Mouse (Mus musculus) embryo, embryonic 11.5 days (tissue): Measurements from ENCODE around the gene Pea15a.
A peak's percentile ranks its signal among the peaks of the same experiment; 100 is the strongest.
"Not testable (repeated sequence)": the region's sequence is repeated elsewhere in the genome, so short reads cannot be mapped to it uniquely, and the experiment has no call there.

Source experiments
- DNase-seq: peaks from one replicate; pipeline ENCODE4 v3.0.0-alpha.2; 2012; ENCODE audit warnings: low read depth, low spot score

Pea15a gene

DNA sequence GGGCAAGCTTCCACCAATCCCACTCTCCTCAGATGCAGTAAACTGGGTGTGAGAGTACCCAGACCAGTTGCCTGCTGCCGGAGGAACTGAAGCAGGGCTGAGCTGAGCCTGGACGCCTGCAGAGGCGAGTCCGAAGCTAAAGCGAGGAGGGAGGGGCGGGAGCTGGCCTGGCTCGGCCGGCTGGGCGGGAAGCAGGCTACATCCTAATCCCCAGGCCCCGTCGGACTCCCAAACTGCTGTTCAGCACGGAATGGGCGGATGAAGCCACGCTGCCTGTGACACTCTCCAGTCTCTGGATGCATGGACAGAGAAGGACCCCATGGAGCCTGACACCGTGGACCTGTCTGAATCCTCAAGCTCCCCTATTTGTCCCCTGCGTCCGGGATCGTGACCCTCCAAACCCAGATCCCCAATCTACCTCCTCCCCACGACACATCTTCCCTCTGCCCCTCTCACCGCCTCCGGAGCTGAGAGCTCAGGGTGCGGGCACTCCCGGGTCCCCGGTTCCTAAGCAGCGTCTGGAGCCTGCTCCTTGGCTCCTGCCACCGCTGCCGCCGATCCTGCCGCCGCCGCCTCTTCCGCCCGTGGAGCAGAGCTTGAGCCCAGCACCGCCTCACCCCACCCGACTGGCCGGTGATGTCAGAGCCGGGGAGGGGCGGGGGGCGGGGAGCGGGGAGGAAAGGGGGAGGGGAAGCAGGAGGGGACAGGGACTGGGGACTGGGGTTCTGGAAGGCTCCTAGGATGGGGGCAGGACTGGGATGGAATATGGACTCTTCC, at the start of gene Pea15a:
Gene Pea15a, minus strand, starts transcription at position 664 of the 777 bp plus-strand sequence.
- DNase-seq: no peak

DNA sequence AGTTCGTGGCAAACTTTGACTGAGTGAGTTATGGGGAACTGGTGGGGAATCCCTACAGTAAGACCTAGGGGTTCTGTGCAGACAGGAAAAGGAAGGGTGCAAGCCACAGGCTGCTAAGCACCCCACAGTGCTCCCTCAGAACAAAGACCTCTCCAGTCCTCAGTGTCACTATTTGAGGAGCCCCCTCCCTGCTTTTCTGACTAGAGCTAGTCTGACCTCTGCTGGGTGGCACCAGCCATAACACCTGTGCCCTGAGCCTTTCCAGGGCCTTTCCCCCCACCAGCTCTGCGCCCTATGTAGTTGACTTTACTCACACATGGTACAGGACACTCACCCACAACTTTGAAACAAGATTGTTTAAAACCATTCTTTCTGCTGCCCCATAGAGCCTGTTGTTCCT, 41.1 kb upstream of the Pea15a start:
- no peak for DNase-seq

DNA sequence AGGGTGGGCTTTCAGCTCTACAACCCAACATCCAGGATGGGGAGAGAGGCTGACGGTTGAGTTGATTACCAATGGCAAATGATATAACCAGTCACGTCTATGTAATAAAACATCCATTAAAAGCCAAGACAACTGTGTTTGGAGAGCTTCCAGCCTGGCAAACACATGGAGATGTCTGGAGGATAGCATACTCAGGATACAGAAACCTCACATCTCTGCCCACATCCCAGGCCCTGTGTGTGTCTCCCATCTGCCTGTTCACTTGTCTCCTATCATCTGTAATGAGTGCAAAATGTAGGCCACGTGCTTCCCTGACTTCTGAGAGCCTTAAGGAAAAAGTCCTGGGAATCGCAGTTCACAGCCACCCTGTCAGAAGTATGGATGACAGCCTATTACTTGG, 40.6 kb upstream of the Pea15a start:
- no peak for DNase-seq

DNA sequence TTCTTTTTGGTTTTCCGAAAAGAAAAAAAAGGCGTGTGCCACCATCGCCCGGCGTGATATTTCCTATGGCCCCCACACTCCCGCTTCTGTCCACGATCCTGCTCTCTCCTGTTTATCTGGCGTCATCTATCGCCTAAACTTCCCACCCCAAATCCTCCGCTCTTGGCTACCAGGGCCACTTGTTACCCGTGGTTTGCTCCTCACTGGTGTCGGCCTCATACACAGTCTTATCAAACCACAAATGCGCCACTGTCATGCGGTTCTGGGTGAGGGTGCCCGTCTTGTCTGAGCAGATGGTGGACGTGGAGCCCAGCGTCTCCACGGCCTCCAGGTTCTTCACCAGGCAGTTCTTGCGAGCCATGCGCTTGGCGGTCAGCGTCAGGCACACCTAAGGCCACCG, 38.0 kb upstream of the Pea15a start:
- not testable (repeated sequence) for DNase-seq

DNA sequence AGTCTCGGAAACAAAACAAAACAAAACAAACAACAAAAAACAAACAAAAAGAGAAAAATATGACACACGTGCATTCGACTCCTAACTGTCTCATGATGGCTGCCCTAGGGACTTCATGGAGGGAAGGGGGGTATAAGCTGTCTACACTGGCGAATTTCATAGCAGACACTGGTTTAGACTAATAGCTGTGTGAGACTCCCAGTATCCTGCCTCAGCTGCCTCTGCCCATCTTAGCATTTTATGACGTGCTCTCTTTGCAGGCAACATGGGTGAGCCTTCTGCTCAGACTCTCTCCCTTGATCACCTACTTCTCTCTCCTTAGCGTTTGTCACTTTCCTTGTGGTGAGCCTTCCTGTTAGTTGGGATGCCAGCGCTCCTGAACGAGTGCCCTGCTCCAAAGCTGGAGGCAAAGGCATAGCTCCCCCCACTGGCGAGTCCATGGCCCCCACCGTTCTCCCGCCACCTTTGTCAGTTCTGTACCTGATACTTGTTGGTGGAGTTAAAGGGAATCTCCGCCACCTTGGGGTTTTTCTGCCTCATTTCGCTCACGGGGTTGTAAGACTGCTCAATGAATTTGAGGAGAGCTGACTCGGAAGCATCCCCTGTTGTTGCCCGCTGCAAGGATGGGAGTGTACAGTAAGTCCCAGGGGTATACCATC, 37.1 kb upstream of the Pea15a start:
- DNase-seq: no peak

DNA sequence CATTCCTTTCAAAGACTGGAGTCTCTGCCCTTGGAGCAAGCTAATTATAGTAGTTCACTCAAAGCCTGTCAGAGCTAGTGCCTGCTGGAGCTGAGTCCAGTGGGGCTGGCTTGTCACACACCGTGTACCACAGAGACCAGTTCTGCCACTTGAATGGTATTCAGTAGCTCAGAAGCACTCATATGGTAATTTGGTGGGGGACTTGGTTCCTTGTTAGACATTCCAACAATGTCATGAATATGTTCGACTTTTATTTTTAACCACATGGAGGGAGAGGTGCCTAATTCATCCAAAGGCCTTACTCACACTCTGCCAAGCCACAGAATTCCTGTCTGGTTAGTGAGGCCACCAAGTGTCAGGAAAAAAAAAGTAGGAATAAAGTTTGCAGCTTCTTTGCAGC, 35.8 kb upstream of the Pea15a start:
- no peak for DNase-seq

DNA sequence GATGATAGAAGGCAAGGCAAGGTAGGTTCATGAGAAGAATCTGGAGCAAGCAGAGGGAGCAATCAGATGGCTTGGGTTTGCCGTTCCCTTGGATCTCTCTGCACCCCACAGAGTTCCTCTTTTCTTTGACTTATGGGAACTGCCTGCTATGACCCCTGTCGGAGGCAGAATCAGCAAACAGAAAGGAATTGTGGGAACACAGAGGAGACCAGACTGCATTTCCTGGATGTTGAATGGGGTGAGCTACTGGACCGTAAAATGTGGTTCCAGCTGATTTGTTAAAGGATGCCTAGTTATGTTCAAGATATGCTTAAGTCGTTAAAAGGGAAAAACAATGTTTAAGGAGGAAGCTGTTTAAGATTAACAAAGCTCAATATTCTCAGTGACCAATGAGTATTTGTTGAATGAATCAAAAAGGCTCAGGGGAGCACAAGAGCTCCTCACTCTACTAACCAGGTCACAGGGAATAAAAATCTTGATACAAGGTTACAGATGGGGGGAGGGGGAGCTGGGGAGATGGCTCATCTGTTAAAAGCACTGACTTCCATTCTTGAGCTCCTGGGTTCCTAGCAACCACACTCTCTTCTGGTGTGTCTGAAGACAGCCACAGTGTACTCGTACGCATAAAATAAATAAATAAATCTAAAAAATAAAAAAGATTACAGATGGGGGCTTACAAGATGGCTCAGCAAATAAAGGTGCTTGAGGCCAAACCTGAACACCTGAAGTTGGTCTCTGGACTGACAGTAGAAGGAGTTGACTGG, 34.5 kb upstream of the Pea15a start:
- DNase-seq: no peak

DNA sequence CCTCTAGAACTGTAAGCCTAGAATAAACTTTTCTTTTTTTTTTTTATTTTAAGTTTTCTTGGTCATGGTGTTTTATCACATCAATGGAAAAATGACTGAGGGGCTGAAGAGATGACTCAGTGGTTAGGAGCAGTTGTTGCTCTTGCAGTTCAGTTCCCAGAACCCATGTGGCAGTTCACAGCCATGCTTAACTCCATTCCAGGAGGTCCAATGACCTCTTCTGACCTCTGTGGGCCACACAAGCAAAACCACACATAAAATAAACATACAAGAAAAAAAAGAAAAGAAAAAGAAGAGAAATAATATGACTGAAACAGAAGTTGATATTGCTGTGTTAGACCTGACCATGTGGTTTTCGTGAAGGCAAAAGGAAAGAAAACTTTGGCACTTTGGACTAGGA, 22.6 kb upstream of the Pea15a start:
- no peak for DNase-seq

DNA sequence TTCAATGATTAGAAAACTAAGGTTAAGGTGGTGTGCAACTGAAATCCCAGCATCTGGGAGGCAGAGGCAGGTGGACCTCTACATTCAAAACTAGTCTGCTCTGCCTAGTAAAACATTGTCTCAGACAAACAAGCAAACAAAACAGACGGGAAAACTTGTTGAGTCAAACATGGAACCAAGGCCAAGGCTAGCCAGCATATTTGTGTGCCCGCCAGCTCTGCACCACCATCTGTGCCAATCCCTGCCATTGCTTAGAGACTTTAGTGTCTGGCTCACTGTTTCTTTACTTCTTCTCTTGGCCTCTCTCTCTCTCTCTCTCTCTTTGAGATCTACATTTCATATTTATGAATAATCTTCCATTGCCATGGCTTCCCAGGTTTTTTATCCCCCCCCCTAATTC, 21.6 kb upstream of the Pea15a start:
- DNase-seq: no peak

DNA sequence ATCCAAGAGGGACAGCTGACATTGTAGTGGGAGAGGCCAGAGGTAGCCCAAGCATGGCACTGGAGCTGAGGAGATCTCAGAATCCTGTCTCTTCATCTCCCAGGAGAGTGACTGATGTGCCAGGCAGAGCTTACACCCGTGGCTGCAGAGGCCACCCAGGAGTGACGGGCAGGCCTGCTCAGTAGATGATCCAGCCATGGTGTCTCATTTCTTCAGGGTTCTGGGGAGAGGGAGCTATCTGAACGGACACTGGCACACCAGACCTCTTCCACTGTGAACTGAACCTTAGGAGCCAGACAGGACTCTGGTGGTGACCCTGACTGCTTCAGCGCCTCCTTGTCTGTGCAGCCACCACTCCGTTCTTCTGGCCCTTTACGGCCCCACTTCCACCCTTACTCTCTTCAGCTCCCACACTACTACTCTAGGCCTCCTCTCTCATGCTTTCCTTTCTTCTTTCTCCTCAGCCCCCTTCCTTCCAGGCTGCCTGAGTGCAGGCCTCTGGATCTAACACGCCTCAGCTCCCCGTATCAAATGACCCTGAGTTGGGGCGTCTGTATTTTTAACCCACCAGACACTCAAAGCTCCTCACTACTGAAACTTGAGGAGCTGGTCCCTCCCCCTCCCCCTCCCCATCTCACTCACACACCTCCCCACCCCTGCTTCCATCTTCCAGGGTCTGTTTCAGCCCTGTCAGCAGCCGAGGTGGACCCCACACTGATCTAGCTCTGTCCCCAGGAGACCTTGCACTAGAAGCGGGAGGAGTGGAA, 14.9 kb upstream of the Pea15a start:
- no peak for DNase-seq

DNA sequence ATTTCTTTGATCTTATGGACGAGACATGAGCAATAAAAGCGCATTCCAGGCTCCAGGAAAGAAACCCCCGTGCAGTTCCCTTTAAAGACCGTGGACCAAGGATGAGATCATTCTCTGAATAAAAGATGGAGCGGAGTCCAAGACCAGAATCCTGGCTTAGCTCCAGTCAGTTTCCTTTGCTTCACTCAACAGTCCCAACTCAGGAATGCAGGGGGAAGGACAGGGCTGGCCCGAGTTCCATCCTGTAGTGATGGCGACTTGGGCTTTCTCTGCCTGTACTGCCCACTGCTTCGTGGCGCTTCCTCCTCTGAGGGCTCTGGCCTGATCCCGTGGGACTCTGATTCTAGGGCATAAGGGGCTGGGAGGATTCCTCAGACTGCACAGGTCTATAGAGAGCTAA, 13.8 kb upstream of the Pea15a start:
- DNase-seq: no peak

DNA sequence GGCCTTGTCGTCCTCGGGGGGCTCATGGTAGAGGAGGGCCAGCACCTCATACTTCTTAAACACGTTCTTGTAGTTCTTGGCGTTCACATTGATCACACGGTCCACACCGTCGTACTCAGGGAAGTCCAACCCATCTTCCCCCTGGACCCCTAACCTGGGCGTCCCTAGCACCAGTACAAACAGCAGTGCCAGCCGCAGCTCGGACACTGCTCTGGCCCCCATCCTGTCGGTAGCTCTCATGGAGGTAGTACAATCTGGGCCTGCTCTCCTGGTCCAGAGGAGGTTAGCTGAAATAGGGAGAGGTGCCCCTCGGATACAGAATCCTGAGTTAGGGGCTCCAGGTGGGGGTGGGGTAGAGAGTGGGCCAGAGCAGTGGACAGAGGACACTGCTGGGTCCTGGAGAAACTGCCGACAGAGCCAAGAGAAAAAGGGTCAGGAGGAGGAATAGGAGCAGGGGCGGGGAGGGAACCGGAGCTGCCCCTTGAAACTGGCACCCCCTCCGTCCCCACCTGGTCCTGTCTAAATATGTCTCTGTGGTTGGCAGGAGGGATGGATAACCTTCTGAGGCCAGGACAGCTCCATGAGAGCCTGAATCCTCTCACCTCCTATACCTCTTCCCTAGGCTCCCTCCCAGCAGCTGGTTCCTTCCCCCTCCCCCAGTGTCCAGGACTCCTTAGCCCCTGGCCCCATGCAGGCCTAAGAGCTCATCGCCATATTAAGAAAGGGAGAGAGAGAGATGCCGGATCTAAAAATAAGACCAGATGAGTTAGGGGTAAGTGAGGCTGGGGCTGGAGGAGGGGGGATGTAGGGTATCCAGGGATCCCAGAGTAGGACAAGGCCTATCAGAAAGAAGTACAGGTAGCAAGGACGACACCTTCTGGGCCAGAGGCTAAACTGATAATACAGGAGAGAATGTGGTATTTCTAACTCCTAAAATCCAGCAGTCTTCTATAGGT, 13.1 kb upstream of the Pea15a start, which contains the start of gene Casq1:
Gene Casq1, minus strand, starts transcription at position 418 of the 956 bp plus-strand sequence.
- DNase-seq: no peak

DNA sequence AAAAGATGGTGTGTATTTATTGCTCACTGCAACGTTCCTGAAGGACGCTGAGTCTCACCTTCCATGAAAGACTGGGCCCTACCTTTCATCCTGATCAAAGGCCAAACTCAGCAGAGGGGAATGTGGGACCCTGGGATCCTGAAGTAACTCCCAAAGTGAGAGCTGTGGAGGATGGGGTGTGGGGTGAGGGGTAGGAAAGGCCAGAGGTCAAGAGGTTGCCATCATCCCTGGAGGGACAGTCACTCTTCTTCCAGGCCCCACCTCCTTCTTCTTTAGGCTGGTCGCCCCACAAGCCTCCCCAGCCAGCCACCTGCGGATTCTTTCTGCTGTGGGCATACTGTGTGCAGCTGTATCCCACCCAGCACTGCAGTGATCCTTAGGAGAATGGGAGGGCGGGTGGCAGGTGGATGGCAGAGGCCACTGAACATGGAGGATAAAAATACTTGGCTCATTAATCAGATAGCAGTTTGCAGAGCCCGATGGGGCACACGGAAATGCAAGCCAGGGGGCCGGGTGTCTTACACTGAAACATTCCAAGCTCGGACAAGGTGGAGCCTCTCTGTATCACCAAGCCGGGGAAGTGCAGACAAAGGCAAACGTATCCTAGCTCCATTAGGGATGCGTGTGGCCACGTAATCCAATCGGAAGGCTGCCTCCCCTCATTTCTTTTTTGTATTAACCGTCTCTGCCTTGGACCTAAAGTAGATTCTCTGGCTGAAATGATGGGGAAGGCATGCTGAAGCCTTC, 11.7 kb upstream of the Pea15a start:
- no peak for DNase-seq

DNA sequence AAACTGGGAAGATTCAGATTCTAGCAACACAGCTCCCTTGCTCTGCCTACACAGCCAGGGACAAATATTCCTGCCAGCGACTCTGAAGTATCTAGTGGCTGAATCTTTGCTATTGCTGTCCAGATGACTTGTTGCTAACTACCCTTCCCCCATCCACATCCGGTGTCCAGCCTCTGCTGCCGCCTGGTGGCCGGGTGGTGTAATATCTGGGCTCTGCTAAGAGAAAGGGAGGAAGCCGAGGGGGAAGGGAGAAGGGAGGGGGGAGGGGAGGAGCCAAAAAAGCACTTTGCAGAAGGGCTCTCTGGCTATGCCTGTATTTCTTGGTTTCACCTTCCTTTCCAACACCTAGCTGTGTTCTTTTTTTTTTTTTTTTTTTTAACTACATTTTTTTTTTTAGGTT, 10.5 kb upstream of the Pea15a start:
- peak; percentile 85 for DNase-seq

DNA sequence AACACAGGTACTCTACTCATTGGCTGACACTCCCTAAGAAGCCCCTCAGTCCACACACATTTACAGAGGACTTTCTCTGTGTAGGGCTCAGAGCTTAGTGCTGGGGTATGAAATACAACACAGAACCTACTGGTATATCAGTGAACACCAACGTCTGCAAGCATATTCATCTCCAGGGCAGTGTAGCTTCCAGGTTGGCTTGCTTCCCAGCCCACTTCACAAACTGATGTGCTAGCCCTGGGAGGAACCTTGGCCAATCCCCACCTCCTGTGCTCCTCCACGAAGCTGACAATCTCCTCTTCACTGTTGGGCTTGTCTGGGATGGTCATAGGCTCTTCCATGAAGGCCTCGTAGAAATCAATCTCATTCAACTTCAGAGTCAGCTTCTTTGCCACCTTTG, 8.1 kb upstream of the Pea15a start:
- DNase-seq: no peak

DNA sequence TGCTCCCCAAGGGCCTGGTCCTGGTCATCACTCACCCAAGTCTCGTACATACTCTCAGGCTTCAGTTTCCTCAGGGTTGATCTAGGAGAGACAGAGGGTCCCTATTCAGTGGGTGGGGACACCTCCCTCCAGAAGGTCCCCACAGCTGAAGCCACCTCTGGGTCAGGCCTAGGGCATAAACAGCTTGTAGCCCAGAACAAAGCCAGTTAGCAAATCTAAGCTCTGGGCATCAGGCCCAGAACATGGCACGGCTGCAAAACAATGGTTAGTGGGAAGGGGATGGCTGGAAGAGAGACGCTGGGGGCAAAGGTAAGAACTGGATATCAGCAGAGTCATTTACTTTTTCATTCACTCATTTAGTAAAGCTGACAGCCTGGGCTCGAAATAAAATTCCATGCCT, 7.2 kb upstream of the Pea15a start:
- DNase-seq: no peak

DNA sequence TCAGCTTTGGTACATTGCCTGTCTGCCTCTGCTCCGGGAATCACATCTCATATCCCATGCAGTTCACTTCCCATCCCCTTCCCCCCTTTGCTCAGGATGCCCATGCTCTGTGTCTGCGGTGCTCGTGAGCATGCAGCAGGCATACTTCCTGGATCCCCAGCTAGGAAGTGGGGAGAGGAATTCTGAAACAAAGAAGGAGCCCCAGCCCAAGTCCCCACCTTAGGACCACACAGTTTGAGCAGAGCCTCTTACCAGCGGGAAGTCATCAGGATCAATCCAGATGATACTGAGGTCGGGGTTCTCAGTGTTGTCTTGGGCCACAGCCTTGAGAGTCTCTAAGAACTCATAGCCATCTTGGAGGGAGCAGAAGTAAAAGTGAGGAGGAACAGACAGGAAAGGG, 6.2 kb upstream of the Pea15a start:
- no peak for DNase-seq

DNA sequence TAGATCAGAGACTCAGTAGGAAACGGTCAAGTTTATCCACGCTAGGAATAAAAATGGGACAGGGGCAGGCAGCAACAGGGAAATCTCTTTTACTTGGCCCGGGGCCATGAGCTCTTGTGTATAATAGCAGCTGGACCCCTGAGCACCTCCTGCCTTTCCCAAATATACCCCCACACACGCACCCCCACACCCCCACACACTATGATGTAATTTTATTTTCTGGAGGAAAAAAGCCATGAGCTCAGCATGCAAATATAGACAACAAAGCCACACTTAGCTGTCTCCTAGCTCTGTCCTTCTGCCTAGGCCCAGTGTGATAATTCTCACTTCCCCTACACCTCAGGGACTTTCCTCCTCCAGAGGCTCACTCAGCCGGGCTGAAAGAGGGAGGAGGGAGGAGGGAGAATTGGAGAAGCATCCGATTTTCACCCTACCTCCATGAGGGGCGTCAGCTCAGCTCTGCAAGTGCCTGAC, 544 bp upstream of the Pea15a start:
- DNase-seq: no peak

DNA sequence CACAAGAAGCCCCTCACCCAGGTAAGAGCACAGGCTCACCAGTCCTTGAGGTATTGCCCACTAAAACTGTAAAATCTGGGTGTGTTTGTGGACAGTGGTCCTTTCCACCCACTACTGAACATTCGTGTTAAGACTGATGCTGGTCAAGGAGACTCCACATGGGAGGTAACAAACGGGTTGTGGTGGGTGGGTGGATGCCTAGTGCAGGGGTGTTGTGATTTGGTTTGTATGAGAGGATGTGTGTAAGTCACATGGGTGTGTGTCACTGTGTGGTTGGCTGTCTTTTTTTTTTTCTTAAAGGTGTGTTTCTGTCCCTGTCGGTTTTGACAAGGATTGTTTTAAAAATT, 890 bp downstream of the Pea15a start:
- no peak for DNase-seq
